Mouse (Mus musculus) embryo, embryonic 11 days (tissue): ENCODE measurements around the gene Accs.

Experiments
- DNase-seq: peaks from one replicate; pipeline ENCODE4 v3.0.0-alpha.2; 2015

The Accs gene

GRCm38 (mm10) chr2:93790798-93791345, 58.9 kb downstream of the Accs start:
- no peak for DNase-seq

DNA sequence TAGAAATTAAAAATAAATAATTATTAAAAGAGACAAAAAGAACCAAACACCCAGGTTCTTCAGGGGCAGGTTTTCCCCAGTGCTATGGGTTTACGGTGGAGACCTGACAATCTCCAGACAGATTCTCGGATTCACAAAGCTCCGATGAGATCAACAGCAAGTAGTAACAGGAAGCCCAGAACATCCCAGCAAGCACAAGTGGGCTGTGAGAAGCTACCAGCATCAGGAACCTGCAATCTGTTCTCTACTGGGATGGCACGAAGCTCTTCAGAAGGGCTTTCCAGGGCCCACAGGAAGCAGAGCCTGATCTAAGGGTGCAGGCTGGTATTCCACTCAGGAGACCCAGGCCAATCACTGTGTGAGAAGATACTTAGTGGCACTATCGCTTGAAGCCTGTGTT, 61.2 kb downstream of the Accs start:
- no peak for DNase-seq

GRCm38 (mm10) chr2:93786175-93786574, 63.6 kb downstream of the Accs start:
- DNase-seq, result peak; percentile 92

GRCm38 (mm10) chr2:93785432-93785798, 64.3 kb downstream of the Accs start:
- no peak for DNase-seq

DNA sequence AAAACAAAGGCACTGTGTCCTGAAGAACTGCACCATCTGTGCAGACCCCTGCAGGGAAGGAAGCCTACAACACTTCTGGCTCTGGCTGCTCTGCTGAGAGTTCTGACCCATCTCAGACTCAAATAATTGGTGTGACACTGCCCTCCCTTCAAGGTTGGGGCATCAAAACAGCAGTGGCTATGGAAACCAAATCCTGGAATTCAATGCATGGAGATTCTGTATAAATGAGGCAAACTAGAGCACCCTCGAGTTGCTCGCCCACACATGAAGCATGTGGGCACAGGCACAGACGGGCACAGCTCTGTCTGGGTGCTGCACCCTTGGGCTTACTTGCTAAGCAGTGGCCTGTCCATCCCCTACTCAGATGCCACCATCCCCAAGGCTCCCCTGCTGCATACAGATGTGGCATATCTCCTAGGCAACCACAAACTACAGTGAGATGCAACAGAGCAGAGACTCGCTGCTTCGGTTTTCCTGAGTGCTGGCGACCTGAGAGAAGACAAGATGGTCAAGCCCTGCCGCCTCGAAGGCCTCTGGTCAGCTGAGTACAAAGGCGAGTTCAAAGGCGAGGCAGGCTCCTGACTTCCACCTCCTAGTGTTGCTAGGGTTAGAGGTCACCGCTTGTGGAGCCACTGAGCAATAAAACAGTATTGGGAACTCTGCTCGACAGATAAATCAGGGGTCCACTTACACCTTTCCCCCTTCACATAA, 64.9 kb downstream of the Accs start:
- DNase-seq, result peak; percentile 63

DNA sequence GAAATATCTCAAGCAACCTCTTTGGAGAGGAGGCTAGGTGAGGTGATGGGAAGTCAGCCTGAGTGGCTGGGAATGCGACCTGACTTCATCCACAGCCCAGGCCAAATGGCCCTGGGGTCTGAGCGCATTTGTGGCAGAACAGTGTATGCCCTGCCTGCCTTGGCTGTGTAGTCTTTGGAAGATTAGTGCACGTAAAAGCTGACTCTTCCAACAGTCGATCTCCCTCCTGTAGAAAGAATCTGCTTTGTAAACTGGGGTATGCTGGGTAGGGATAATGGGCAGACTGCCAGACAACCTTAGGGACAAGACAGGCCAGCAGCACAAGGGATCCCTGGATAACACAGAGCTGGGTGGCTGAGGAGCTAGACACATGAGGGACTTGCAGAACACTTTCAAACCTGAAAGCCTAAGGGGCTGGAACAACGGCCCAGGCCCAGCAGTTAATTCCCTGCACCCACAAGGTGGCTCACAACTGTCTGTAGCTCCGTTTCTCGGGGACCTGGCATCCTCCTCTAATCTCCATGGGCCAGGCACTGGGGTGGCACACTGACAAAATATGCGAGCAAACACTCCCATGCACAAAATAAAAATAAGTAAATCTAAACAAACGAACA, 65.7 kb downstream of the Accs start:
- no peak for DNase-seq
